Mouse (Mus musculus) heart, embryonic 15.5 days (tissue): ENCODE data around the gene Kcne4. TPM values are rescaled to one million over a fixed set of nuclear protein-coding genes. Genes with fewer than 3 reads are reported as not detected.

Experiments used
- ATAC-seq: fragments of 200-750 bp; cut with Nextera tagmentation; replicated peaks from 2 replicates; pipeline ENCODE4 v1.8.0; 2017; ENCODE audit warnings: low read depth, moderate TSS enrichment; ENCODE audit not compliant: insufficient number of reproducible peaks, insufficient read depth, low FRiP score
- H3K27ac ChIP-seq: fragments of 300-500 bp; sonication (generic); 2 replicates; pipeline ENCODE4 v1.5.1; 2015; ENCODE audit warnings: mild to moderate bottlenecking, inconsistent platforms
- H3K27me3 ChIP-seq: fragments of 300-500 bp; sonication (generic); 2 replicates; pipeline ENCODE4 v1.6.1; 2015; ENCODE audit warnings: inconsistent platforms
- H3K36me3 ChIP-seq: fragments of 300-500 bp; sonication (generic); 2 replicates; pipeline ENCODE4 v1.6.1; 2015; ENCODE audit warnings: mild to moderate bottlenecking, inconsistent platforms
- H3K4me1 ChIP-seq: fragments of 300-500 bp; sonication (generic); replicated peaks from 2 replicates; pipeline ENCODE4 v1.6.1; 2015; ENCODE audit warnings: inconsistent platforms
- H3K4me2 ChIP-seq: fragments of 300-500 bp; sonication (generic); 2 replicates; pipeline ENCODE4 v1.6.1; 2015; ENCODE audit warnings: inconsistent platforms, mild to moderate bottlenecking, moderate library complexity
- H3K4me3 ChIP-seq: fragments of 300-500 bp; sonication (generic); 2 replicates; pipeline ENCODE4 v1.5.1; 2015; ENCODE audit warnings: mild to moderate bottlenecking, inconsistent platforms
- H3K9ac ChIP-seq: fragments of 300-500 bp; sonication (generic); 2 replicates; pipeline ENCODE4 v1.6.1; 2015; ENCODE audit warnings: mild to moderate bottlenecking, inconsistent platforms
- H3K9me3 ChIP-seq: fragments of 300-500 bp; sonication (generic); replicated peaks from 2 replicates; pipeline ENCODE4 v1.6.1; 2016; ENCODE audit warnings: inconsistent platforms
- whole genome bisulfite sequencing: fragments of 180-500 bp; shearing (Covaris S2); methylation state at CpG from one replicate; pipeline ENCODE4 v1.1.7; 2015; ENCODE audit warnings: mixed read lengths; 5-methylcytosine and 5-hydroxymethylcytosine counted together
- polyA plus RNA-seq: library from polyadenylated mRNA; unstranded; fragments of >200 nt; fragmentation: Nextera tagmentation; extraction: Ambion mirVana; gene quantifications from 2 replicates; pipeline ENCODE4 v1.2.1, GENCODE M21; 2015

Kcne4 gene
- polyA plus RNA-seq, 1 experiment from 2014 or later: 4.4 TPM

DNA sequence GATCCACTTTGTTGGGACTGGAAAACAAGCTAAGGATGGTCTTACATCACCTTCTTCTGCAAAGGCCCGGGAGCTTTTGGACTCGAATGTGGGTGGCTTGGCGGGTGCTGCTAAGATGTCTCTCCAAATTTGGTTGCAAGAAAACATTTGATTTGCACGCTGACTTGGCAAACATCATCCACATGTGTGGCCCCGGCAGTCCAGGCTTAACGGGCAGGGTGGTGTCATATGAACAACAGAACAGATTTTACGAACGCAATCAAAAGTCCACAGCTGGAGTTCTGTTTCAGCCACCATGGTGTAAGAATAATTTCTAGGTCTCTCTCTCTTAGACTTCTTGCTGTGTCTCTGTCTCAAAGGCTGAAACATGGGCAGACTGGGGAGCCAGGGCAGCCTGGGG is 3.6 kb downstream of the Kcne4 start:
- no peak for ATAC-seq
- H3K4me1 ChIP-seq: peaks cover 40% of the 10 kb centered on the region
- H3K9ac ChIP-seq: no peak overlapping the region
- WGBS: 54% methylated on average over 8 of the region's 8 CpGs
- peak overlapping the region; percentile 85 for H3K27ac ChIP-seq
- H3K4me2 ChIP-seq: peak overlapping the region; percentile 5; the same call in 1 of the 2 replicates
- H3K36me3 ChIP-seq: no peaks in the 10 kb centered on the region
- no peaks in the 10 kb centered on the region for H3K9me3 ChIP-seq
- no peak overlapping the region for H3K4me3 ChIP-seq
- no peaks in the 10 kb centered on the region for H3K27me3 ChIP-seq

DNA sequence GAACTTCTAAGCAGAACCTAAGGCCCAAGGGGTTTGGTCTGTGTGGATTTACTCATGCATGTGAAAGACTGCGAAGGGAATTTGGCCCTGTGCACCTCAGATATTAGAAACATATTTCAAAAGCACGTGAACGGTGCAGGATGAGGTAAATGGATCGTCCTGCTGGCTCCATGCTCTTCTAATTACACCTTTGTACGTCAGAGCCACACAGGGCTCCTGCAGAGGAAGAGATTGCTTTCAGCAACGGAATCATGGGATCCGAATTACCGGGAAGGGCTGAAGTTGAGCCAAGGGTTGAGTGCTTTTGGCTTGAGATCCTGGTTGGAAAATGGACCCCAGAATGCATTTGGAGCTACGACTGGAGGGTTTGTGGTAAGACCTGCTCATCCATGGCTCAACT is 4.6 kb downstream of the Kcne4 start:
- H3K27me3 ChIP-seq: no peaks in the 10 kb centered on the region
- H3K36me3 ChIP-seq: no peaks in the 10 kb centered on the region
- H3K4me2 ChIP-seq: no peak overlapping the region
- H3K9me3 ChIP-seq: no peaks in the 10 kb centered on the region
- no peak overlapping the region for H3K4me3 ChIP-seq
- 64% methylated on average over 9 of the region's 9 CpGs for WGBS
- no peak overlapping the region for H3K9ac ChIP-seq
- ATAC-seq: no peak
- H3K27ac ChIP-seq: no peak overlapping the region
- H3K4me1 ChIP-seq: peaks cover 40% of the 10 kb centered on the region

GRCm38 (mm10) chr1:78821733-78822430 is 5.3 kb downstream of the Kcne4 start:
- ATAC-seq: no peak
- 83% methylated on average over 15 of the region's 15 CpGs for WGBS
- Histone ChIP-seq H3K27ac (no peak overlapping the region), H3K9ac (no peak overlapping the region), H3K4me1 (peaks cover 40% of the 10 kb centered on the region), H3K4me2 (no peak overlapping the region), H3K27me3 (no peaks in the 10 kb centered on the region), H3K36me3 (no peaks in the 10 kb centered on the region), H3K4me3 (no peak overlapping the region), H3K9me3 (no peaks in the 10 kb centered on the region)

DNA sequence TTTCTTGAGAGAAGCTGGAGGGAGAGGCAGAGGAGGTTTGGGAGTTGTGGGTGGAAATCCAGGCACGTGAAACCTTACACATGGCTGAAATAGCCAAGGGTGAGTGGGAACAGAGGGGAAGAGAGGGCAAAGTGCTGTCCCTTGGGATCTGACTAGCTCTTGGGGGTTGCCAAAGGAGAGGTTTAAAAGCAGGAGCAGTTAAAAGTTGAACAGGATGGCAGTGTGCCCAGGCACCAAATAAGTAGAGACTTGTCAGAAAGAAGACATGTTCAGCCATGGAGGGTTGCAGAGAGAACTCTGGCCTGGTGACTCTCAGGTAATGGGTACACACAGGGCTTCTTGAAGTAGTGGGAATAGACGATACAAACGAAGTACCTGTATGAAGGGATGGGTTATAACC is 8.7 kb downstream of the Kcne4 start:
- Histone ChIP-seq H3K4me3 (no peak overlapping the region), H3K9ac (no peak overlapping the region), H3K27ac (no peak overlapping the region), H3K9me3 (no peaks in the 10 kb centered on the region), H3K4me2 (no peak overlapping the region), H3K27me3 (no peaks in the 10 kb centered on the region), H3K4me1 (peaks cover 15% of the 10 kb centered on the region), H3K36me3 (no peaks in the 10 kb centered on the region)
- ATAC-seq: no peak
- 65% methylated on average over 3 of the region's 3 CpGs for WGBS

- no peaks in the 10 kb centered on the region for H3K36me3 ChIP-seq
- 67% methylated on average over 3 of the region's 3 CpGs for WGBS
Measured at GRCm38 (mm10) chr1:78838468-78838867, 21.9 kb downstream of the Kcne4 start.

GRCm38 (mm10) chr1:78840769-78841168 is 24.2 kb downstream of the Kcne4 start:
- Histone ChIP-seq H3K4me1 (no peaks in the 10 kb centered on the region), H3K27me3 (no peaks in the 10 kb centered on the region), H3K27ac (no peak overlapping the region), H3K36me3 (no peaks in the 10 kb centered on the region), H3K4me3 (no peak overlapping the region), H3K9me3 (no peaks in the 10 kb centered on the region), H3K4me2 (no peak overlapping the region), H3K9ac (no peak overlapping the region)
- no peak for ATAC-seq
- WGBS: 52% methylated on average over 2 of the region's 2 CpGs

More at GRCm38 (mm10) chr1:78838468-78838867, 21.9 kb downstream of the Kcne4 start:
- Histone ChIP-seq H3K27ac (no peak overlapping the region), H3K9me3 (no peaks in the 10 kb centered on the region), H3K27me3 (no peaks in the 10 kb centered on the region), H3K9ac (no peak overlapping the region), H3K4me2 (no peak overlapping the region), H3K4me1 (no peaks in the 10 kb centered on the region), H3K4me3 (no peak overlapping the region)
- ATAC-seq: no peak

DNA sequence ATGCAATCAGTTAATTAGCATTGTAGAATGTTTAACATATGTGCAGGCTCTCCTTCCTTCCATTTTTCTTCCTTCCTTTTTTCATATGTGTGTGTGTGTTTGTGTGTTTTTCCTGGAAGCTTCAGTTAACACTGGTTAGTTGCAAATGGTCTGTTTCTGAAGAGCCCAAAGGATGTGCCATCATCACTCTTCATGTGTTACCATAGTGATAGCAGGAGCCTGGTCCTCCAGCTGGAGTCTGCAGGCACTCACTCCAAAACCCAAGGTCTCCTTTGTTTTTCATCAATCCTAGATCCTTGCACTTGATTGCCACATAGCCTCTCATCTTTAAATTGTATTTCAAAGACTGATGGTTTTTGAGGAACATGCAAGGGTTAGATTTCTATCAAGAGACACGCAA is 29.1 kb downstream of the Kcne4 start:
- H3K4me2 ChIP-seq: no peak overlapping the region
- H3K27me3 ChIP-seq: no peaks in the 10 kb centered on the region
- no peak overlapping the region for H3K4me3 ChIP-seq
- no peak for ATAC-seq
- H3K4me1 ChIP-seq: no peaks in the 10 kb centered on the region
- 72% methylated on average over 1 of the region's 1 CpGs for WGBS
- H3K9ac ChIP-seq: no peak overlapping the region
- H3K36me3 ChIP-seq: no peaks in the 10 kb centered on the region
- no peak overlapping the region for H3K27ac ChIP-seq
- no peaks in the 10 kb centered on the region for H3K9me3 ChIP-seq

GRCm38 (mm10) chr1:78846471-78846870 is 29.9 kb downstream of the Kcne4 start:
- no peak overlapping the region for H3K4me2 ChIP-seq
- no peaks in the 10 kb centered on the region for H3K4me1 ChIP-seq
- 38% methylated on average over 2 of the region's 2 CpGs for WGBS
- H3K9me3 ChIP-seq: no peaks in the 10 kb centered on the region
- H3K36me3 ChIP-seq: no peaks in the 10 kb centered on the region
- no peak overlapping the region for H3K9ac ChIP-seq
- ATAC-seq: no peak
- no peak overlapping the region for H3K4me3 ChIP-seq
- H3K27ac ChIP-seq: no peak overlapping the region
- no peaks in the 10 kb centered on the region for H3K27me3 ChIP-seq

DNA sequence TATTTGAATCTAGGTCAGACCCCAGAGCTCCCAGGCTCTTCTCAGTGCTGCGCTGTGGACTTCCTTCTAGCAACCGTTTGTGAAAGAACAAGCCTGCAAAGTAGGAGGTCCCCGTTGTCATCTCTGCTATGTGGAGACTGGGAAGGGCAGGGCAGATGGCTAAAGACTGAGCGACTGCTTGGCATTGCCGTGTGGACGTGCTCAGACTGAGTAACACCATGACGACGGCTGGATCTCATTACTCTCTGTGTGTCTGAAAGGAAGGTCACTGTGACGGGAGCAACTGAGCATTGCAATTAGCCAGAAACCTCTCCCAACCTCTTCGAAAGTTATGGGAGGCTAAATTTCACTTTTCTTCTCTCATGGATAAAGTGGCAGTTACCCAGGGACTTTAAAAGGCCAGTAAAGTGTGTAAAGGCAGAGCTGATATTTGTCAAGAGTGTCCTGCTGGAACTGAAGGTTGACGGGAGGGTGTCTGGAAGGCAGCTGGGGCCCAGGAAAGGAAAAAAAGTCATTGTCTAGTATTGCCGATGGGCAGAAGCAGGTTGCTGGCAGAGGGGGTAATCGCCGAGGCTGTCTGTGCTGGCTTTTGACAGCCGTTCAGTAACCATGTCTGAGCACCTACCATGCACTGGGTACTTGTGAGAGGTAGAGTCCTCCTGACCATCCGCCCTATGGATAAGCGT is 36.0 kb downstream of the Kcne4 start:
- Histone ChIP-seq H3K27ac (no peak overlapping the region), H3K36me3 (no peaks in the 10 kb centered on the region), H3K4me2 (no peak overlapping the region), H3K9me3 (no peaks in the 10 kb centered on the region), H3K4me3 (no peak overlapping the region), H3K4me1 (peaks cover 5% of the 10 kb centered on the region), H3K9ac (no peak overlapping the region), H3K27me3 (no peaks in the 10 kb centered on the region)
- no peak for ATAC-seq
- 54% methylated on average over 17 of the region's 17 CpGs for WGBS

- no peak overlapping the region for H3K4me2 ChIP-seq
- no peak for ATAC-seq
- H3K36me3 ChIP-seq: no peaks in the 10 kb centered on the region
- H3K4me1 ChIP-seq: peaks cover 5% of the 10 kb centered on the region
- H3K4me3 ChIP-seq: no peak overlapping the region
- H3K9me3 ChIP-seq: no peaks in the 10 kb centered on the region
- no peak overlapping the region for H3K9ac ChIP-seq
- H3K27me3 ChIP-seq: no peaks in the 10 kb centered on the region
- 80% methylated on average over 3 of the region's 3 CpGs for WGBS
- H3K27ac ChIP-seq: no peak overlapping the region
Measured at GRCm38 (mm10) chr1:78853094-78853445, 36.5 kb downstream of the Kcne4 start.

- Histone ChIP-seq H3K36me3 (no peaks in the 10 kb centered on the region), H3K4me2 (no peak overlapping the region), H3K4me1 (peaks cover 5% of the 10 kb centered on the region), H3K27ac (no peak overlapping the region), H3K9me3 (no peaks in the 10 kb centered on the region), H3K9ac (no peak overlapping the region), H3K4me3 (no peak overlapping the region), H3K27me3 (no peaks in the 10 kb centered on the region)
- 36% methylated on average over 1 of the region's 1 CpGs for WGBS
- ATAC-seq: no peak
Measured at GRCm38 (mm10) chr1:78854306-78854705, 37.7 kb downstream of the Kcne4 start.

- H3K9ac ChIP-seq: no peak overlapping the region
- H3K27me3 ChIP-seq: no peaks in the 10 kb centered on the region
- WGBS: 71% methylated on average over 4 of the region's 4 CpGs
- H3K4me1 ChIP-seq: peaks cover 22% of the 10 kb centered on the region
- peak overlapping the region; percentile 2; the same call in 1 of the 2 replicates for H3K4me2 ChIP-seq
- peak overlapping the region; percentile 68 for H3K27ac ChIP-seq
- ATAC-seq: no peak
- H3K36me3 ChIP-seq: no peaks in the 10 kb centered on the region
- H3K4me3 ChIP-seq: no peak overlapping the region
- no peaks in the 10 kb centered on the region for H3K9me3 ChIP-seq
Measured at GRCm38 (mm10) chr1:78859573-78859972, 43.0 kb downstream of the Kcne4 start.
